Mouse (Mus musculus) embryo, embryonic 11 days (tissue): Measurements from ENCODE around the gene Fbxl18.

ENCODE experiments used
- DNase-seq: peaks from one replicate; pipeline ENCODE4 v3.0.0-alpha.2; 2015

The Fbxl18 gene

GRCm38 (mm10) chr5:142821974-142822285, 73.3 kb downstream of the Fbxl18 start:
- no peak for DNase-seq

GRCm38 (mm10) chr5:142821266-142821973, 73.8 kb downstream of the Fbxl18 start:
- DNase-seq = peak; percentile 94

- peak; percentile 78 for DNase-seq
Measured at GRCm38 (mm10) chr5:142820276-142821265, 74.7 kb downstream of the Fbxl18 start.

GRCm38 (mm10) chr5:142819385-142820275, 75.6 kb downstream of the Fbxl18 start:
- DNase-seq = peak; percentile 90

GRCm38 (mm10) chr5:142818435-142819360, 76.5 kb downstream of the Fbxl18 start:
- peak; percentile 89 for DNase-seq

GRCm38 (mm10) chr5:142817524-142818434, 77.4 kb downstream of the Fbxl18 start, which contains the start of gene Tnrc18:
Gene Tnrc18, minus strand, starts transcription at chr5:142817662.
- DNase-seq = peak; percentile 98
